24 mouse cellular contexts compared by ENCODE assay signal in the genomic region with DNA sequence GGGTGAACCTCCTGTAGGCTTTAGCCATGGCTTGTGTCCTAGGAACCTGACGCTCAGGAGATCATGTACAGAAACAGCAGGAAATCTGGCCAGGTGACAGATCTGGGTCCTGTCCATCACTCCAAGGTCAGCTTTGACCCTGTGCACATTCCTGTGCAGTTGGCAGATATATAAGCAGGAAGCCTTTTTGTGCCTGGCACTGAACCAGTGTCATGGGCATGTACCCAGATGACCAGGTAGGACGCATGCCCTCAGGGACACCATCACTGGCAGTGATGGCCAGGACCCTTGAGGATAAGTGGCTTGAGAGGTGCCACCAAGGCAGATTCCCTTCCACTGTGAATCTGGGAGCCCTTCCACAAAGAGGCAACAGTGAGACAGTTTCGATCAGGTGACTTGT.
"Had no signal": no experiment of that assay in that cellular context is flagged by ENCODE, and none has a peak within 500 bp of the region (broad histone marks: within the 10 kb centered on the region; RNA-seq: fewer than 3 reads in every experiment).

No protein-coding gene starts in this region.

- DNase-seq: forebrain, postnatal 0 days; gastrocnemius, postnatal 14 days; gastrocnemius, postnatal 36 days; kidney, adult 11 months; kidney, adult 2 months; kidney, adult 9 months; kidney, postnatal 14 days; kidney, postnatal 36 days; layer of hippocampus, adult 9-11 months; layer of hippocampus, postnatal 36 days; left cerebral cortex, postnatal 4 days had no signal

- H3K9ac ChIP-seq: forebrain, postnatal 0 days; heart, embryonic 13.5 days; heart, embryonic 15.5 days; hindbrain, embryonic 13.5 days; hindbrain, embryonic 15.5 days; kidney, embryonic 15.5 days; limb, embryonic 13.5 days; limb, embryonic 15.5 days; liver, embryonic 12.5 days had no signal

- H3K36me3 ChIP-seq: heart, embryonic 13.5 days; heart, embryonic 15.5 days; hindbrain, embryonic 13.5 days; hindbrain, embryonic 15.5 days; kidney, embryonic 15.5 days; limb, embryonic 13.5 days; limb, embryonic 15.5 days; liver, embryonic 12.5 days had no signal

- ATAC-seq: forebrain, postnatal 0 days; hindbrain, postnatal 0 days; intestine, embryonic 16.5 days; liver, embryonic 12.5 days had no signal

- H3K4me2 ChIP-seq: heart, embryonic 11.5 days; heart, embryonic 13.5 days; heart, embryonic 15.5 days; hindbrain, embryonic 13.5 days; hindbrain, embryonic 15.5 days; kidney, embryonic 15.5 days; limb, embryonic 13.5 days; limb, embryonic 15.5 days; liver, embryonic 12.5 days had no signal

- H3K4me1 ChIP-seq: hindbrain, embryonic 15.5 days; kidney, embryonic 15.5 days; limb, embryonic 13.5 days; limb, embryonic 15.5 days; liver, embryonic 12.5 days had no signal

- H3K4me3 ChIP-seq: heart, adult 2 months; heart, embryonic 13.5 days; heart, embryonic 15.5 days; hindbrain, embryonic 13.5 days; hindbrain, embryonic 15.5 days; kidney, embryonic 15.5 days; limb, embryonic 13.5 days; limb, embryonic 15.5 days; liver, embryonic 12.5 days had no signal

- H3K27me3 ChIP-seq: heart, embryonic 13.5 days; heart, embryonic 15.5 days; hindbrain, embryonic 15.5 days; kidney, embryonic 15.5 days; limb, embryonic 13.5 days; limb, embryonic 15.5 days; liver, embryonic 12.5 days had no signal

- H3K27ac ChIP-seq: heart, adult 2 months; heart, embryonic 13.5 days; heart, embryonic 15.5 days; hindbrain, embryonic 13.5 days; hindbrain, embryonic 15.5 days; hindbrain, postnatal 0 days; kidney, embryonic 15.5 days; kidney, postnatal 0 days; limb, embryonic 13.5 days; limb, embryonic 15.5 days; liver, embryonic 12.5 days had no signal

- H3K9me3 ChIP-seq: heart, embryonic 13.5 days; heart, embryonic 15.5 days; hindbrain, embryonic 13.5 days; hindbrain, embryonic 15.5 days; kidney, embryonic 15.5 days; limb, embryonic 13.5 days; limb, embryonic 15.5 days; liver, embryonic 12.5 days had no signal
